Mouse (Mus musculus): ENCODE measurements around the gene Olfr68. TPM values are rescaled to one million over a fixed set of nuclear protein-coding genes. Genes with fewer than 3 reads are reported as not detected.
"Not testable (repeated sequence)": the region's sequence is repeated elsewhere in the genome, so short reads cannot be mapped to it uniquely, and the experiment has no call there.

The Olfr68 gene
- polyA plus RNA-seq, 1 experiment from 2014 or later = not detected

DNA sequence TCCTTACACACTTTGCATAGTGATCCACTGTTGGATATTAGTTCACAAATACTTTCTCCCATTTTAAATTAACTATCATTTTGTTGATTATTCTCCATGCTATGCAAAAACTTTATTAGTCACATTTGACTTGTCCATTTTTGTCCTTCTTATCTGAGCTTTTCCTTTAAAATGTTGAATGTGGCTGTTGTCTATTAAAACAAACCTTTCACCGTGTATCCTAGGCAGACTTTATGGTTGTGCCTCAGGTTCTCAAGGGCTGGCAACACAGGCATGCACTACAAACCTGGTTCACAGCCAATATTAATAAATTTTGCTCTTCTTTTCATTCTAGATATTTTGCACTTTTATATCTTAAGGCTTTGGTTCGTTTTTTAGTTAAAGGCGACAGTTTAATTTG is 31.2 kb upstream of the Olfr68 start:
- Histone ChIP-seq H3K4me2 (no peak overlapping the region), H3K27me3 (replicated peaks) (no peaks in the 10 kb centered on the region), H3K9me3 (replicated peaks) (no peaks in the 10 kb centered on the region), H3K9ac (no peak overlapping the region), H3K4me3 (no peak overlapping the region), H3K27ac (ENCODE audit: poor library complexity, severe bottlenecking) (no peak overlapping the region), H3K4me1 (replicated peaks) (no peaks in the 10 kb centered on the region; the same call in 1 of the 2 replicates), H3K36me3 (no peaks in the 10 kb centered on the region)
- ATAC-seq (ENCODE audit: insufficient number of reproducible peaks, low FRiP score) = no peak
- WGBS = 70% methylated on average over 3 of the region's 3 CpGs

DNA sequence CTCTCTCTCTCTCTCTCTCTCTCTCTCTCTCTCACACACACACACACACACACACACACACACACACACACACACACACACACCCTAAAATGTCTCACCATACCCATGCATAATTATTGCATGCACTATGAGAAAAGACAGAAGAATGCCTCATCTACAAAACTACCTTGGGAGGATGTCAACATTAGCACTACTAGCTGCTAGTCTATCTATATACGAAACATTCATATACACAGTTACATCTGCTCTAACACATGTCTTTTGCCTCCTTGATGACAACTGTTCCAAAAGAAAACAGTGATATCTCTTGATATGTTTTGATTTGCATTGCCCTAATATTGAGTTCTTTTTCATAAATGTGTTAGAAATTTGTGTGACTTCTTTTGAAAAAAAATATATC is 30.8 kb upstream of the Olfr68 start:
- Histone ChIP-seq H3K9me3 (replicated peaks) (no peaks in the 10 kb centered on the region), H3K4me3 (no peak overlapping the region), H3K4me1 (replicated peaks) (no peaks in the 10 kb centered on the region; the same call in 1 of the 2 replicates), H3K27ac (ENCODE audit: poor library complexity, severe bottlenecking) (no peak overlapping the region), H3K36me3 (no peaks in the 10 kb centered on the region), H3K27me3 (replicated peaks) (no peaks in the 10 kb centered on the region), H3K9ac (no peak overlapping the region), H3K4me2 (no peak overlapping the region)
- no peak for ATAC-seq (ENCODE audit: insufficient number of reproducible peaks, low FRiP score)
- WGBS = 84% methylated on average over 1 of the region's 1 CpGs

DNA sequence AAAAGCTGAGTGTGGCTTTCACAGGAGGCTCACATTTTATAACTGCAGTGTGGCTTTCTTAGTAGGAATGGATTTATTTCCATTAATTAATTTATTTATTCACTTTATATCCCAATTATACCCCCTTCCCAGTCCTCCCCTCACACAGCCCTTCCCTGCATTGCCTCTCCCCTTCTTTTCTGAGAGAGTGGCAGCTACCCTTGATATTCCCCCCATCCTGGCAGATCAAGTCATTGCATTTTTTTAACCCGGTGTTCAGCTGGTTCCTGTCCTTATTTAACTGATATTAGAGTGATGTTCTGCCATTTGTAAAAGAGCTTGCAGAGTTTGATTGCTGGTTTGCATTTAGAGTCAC is 30.3 kb upstream of the Olfr68 start:
- Histone ChIP-seq H3K36me3 (no peaks in the 10 kb centered on the region), H3K9ac (no peak overlapping the region), H3K4me2 (peak overlapping the region; percentile 4; the same call in 1 of the 2 replicates), H3K9me3 (replicated peaks) (no peaks in the 10 kb centered on the region), H3K4me3 (no peak overlapping the region), H3K27me3 (replicated peaks) (no peaks in the 10 kb centered on the region), H3K4me1 (replicated peaks) (no peaks in the 10 kb centered on the region; the same call in 1 of the 2 replicates), H3K27ac (ENCODE audit: poor library complexity, severe bottlenecking) (no peak overlapping the region)
- 45% methylated on average over 1 of the region's 1 CpGs for WGBS
- ATAC-seq (ENCODE audit: insufficient number of reproducible peaks, low FRiP score) = no peak

DNA sequence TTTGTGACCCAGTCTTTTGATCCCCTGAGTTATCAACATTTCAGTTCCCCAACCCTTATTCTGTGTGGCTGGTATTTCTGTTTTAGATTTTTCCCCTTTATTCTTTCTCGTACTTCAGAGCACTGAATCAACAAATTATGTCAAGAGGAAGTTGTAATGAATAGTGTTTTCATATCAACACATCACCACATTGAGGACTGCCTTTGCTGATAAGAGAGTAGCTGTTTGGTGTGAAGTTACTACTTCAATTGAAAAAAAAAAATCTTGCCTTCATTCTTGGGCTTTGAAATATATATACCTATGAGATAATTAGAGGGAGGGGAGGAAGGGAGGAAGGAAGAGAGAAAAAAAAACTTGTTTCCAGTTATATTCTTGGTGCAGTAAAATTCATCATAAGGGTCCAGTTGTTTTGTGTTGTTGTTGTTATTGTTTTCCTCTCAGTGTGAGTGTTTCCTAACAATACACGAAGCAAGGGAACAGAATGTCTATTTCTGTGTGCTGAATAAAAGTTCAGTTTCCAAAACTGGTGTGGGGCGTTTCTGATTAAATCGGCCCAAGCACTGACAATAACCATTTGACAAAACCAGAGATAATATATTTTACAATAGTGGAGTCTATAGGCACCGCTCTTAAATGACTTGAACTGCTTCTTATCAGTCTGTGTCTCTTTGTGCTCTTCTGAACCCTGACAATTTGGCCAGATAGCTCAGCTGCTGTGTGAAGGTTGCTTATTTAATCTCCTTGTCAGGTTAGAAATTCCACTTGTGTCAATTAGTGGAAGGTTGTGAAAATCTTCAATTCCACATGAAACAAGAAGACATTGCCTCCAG is 29.7 kb upstream of the Olfr68 start:
- Histone ChIP-seq H3K36me3 (no peaks in the 10 kb centered on the region), H3K9ac (no peak overlapping the region), H3K27ac (ENCODE audit: poor library complexity, severe bottlenecking) (no peak overlapping the region), H3K4me1 (replicated peaks) (no peaks in the 10 kb centered on the region; the same call in 1 of the 2 replicates), H3K9me3 (replicated peaks) (no peaks in the 10 kb centered on the region), H3K27me3 (replicated peaks) (no peaks in the 10 kb centered on the region), H3K4me2 (peak overlapping the region; percentile 4; the same call in 1 of the 2 replicates), H3K4me3 (no peak overlapping the region)
- ATAC-seq (ENCODE audit: insufficient number of reproducible peaks, low FRiP score) = no peak
- WGBS = 20% methylated on average over 5 of the region's 5 CpGs

DNA sequence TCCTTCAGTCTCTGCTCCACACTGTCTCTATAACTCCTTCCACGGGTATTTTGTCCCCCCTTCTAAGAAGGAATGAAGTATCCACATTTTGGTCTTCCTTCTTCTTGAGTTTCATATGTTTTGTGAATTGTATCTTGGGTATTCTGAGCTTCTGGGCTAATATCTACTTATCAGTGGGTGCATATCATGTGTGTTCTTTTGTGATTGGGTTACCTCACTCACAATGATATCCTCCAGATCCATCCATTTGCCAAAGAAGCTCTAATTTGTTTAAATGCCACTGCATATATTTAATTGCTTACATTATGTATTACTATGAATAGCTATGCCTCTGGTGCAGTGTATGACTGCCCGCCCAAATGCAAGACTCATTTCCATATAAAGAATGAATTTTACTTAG is 28.6 kb upstream of the Olfr68 start:
- H3K4me1 ChIP-seq (replicated peaks); ATAC-seq (ENCODE audit: insufficient number of reproducible peaks, low FRiP score); H3K27me3 ChIP-seq (replicated peaks); H3K9me3 ChIP-seq (replicated peaks); H3K4me2 ChIP-seq; H3K27ac ChIP-seq (ENCODE audit: poor library complexity, severe bottlenecking); H3K4me3 ChIP-seq; H3K9ac ChIP-seq; H3K36me3 ChIP-seq: not testable (repeated sequence)
- 67% methylated on average over 2 of the region's 2 CpGs for WGBS

DNA sequence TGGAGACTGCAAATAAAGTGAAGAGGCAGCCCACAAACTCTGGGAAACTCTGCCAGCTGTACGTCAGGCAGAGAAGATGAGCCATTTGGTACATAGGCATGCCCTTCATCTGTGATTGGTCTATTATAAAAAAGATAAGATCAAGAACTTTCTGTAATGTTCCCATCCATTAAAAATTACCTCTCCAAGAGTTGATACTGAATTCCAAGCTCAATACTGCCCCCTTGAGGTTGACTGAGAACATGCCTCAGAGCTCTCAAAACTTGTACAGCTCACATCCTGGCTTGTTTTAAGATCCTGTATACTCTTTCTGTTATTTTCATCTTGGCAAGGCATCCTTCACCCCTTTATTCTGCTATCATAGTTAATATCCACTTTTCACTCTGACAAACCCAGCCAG is 27.4 kb upstream of the Olfr68 start:
- Histone ChIP-seq H3K27ac (ENCODE audit: poor library complexity, severe bottlenecking) (no peak overlapping the region), H3K4me3 (no peak overlapping the region), H3K36me3 (no peaks in the 10 kb centered on the region), H3K9me3 (replicated peaks) (no peaks in the 10 kb centered on the region), H3K4me1 (replicated peaks) (no peaks in the 10 kb centered on the region; the same call in 1 of the 2 replicates), H3K27me3 (replicated peaks) (no peaks in the 10 kb centered on the region), H3K4me2 (no peak overlapping the region), H3K9ac (no peak overlapping the region)
- no peak for ATAC-seq (ENCODE audit: insufficient number of reproducible peaks, low FRiP score)
- 76% methylated on average over 1 of the region's 1 CpGs for WGBS

DNA sequence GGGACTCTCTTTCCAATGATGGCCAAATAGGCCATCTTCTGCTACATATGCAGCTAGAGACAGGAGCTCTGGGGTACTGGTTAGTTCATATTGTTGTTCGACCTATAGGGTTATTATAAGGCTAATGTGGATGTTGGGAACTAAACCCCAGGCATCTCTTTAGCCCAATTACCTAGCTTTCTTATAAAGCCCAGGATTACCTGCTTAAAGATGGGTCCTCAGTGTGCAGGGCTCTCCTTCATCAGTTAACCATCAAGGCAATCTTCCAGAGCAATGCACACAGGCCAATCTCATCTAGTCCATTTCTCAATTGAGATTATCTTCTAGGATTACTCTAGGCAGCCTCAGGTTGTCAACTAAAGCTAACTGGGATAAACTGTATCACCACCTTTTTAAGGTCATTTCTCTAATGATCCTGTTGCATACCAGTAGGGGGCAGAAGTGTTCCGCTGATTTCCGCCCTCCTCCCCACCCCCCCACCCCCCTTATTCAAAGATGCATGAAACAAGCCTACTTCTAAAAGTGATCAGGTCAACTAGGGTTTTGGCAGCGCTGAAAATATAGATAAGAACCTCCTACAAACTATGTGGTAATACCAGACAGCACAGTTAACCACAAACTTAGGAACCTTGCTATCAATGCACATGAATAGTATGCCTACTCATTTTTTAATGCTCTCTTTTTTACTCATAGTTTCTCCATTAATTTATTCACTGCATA is 13.3 kb upstream of the Olfr68 start:
- WGBS = 19% methylated on average over 4 of the region's 4 CpGs
- peaks cover 3% of the 10 kb centered on the region; the same call in 1 of the 2 replicates for H3K9me3 ChIP-seq (replicated peaks)
- no peaks in the 10 kb centered on the region for H3K36me3 ChIP-seq
- no peak overlapping the region for H3K4me2 ChIP-seq
- ATAC-seq (ENCODE audit: insufficient number of reproducible peaks, low FRiP score) = peak; percentile 53; the same call in 1 of the 2 replicates
- H3K9ac ChIP-seq = no peak overlapping the region
- no peak overlapping the region for H3K27ac ChIP-seq (ENCODE audit: poor library complexity, severe bottlenecking)
- no peaks in the 10 kb centered on the region for H3K27me3 ChIP-seq (replicated peaks)
- no peak overlapping the region for H3K4me3 ChIP-seq
- H3K4me1 ChIP-seq (replicated peaks) = no peaks in the 10 kb centered on the region

DNA sequence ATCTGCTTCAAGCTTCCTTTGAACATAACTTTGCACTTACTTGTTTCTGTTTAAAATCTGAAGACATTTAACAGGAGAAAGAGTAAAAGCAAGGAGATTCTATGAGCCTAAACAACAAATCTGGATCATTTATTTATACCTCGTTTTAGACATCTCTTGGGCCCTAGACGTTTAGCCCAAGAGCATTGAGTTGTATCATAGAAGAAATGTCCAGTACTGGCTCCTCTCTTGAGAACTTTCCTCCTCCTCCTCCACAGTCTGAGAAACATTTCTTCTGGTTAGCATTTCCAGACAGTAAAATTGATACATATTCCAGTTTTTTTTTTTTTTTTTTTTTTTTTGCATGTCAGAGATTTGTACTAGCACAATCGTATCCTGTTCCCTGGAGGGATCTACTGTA is 12.2 kb upstream of the Olfr68 start, which contains the start of gene Olfr67:
Gene Olfr67 (minus strand): TSS at position 101 of the 400 bp plus-strand sequence.
- H3K9ac ChIP-seq = no peak within 1 kb of the TSS
- WGBS = 62% methylated on average over 3 of the region's 3 CpGs
- H3K4me1 ChIP-seq (replicated peaks) = no peaks in the 10 kb centered on the region
- no peak for ATAC-seq (ENCODE audit: insufficient number of reproducible peaks, low FRiP score)
- no peaks in the 10 kb centered on the region for H3K27me3 ChIP-seq (replicated peaks)
- peaks cover 3% of the 10 kb centered on the region; the same call in 1 of the 2 replicates for H3K9me3 ChIP-seq (replicated peaks)
- H3K4me3 ChIP-seq = no peak within 1 kb of the TSS
- H3K36me3 ChIP-seq = no peaks in the 10 kb centered on the region
- no peak within 1 kb of the TSS for H3K4me2 ChIP-seq
- no peak within 1 kb of the TSS for H3K27ac ChIP-seq (ENCODE audit: poor library complexity, severe bottlenecking)

DNA sequence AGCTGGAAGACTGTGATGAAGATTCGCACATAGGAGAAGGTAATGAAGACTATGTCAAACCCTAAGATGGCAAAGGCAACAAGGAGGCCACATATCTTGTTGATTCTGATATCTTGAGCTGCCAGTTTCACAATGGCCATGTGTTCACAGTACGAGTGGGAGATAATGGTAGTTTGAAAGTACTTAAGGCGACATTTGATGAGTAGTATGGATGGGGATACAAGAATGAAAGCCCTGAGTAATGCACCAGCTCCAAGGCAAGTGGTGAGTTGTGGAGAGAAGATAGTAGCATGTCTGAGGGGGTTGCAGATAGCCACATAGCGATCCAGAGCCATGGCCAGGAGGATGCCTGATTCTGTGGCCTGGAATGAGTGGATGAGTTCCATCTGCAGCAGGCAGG is 1.8 kb downstream of the Olfr68 start:
- not testable (repeated sequence) for H3K27me3 ChIP-seq (replicated peaks); H3K9ac ChIP-seq; ATAC-seq (ENCODE audit: insufficient number of reproducible peaks, low FRiP score); H3K27ac ChIP-seq (ENCODE audit: poor library complexity, severe bottlenecking); H3K4me2 ChIP-seq; H3K36me3 ChIP-seq; H3K4me3 ChIP-seq; H3K4me1 ChIP-seq (replicated peaks); H3K9me3 ChIP-seq (replicated peaks)
- WGBS = 51% methylated on average over 4 of the region's 4 CpGs

DNA sequence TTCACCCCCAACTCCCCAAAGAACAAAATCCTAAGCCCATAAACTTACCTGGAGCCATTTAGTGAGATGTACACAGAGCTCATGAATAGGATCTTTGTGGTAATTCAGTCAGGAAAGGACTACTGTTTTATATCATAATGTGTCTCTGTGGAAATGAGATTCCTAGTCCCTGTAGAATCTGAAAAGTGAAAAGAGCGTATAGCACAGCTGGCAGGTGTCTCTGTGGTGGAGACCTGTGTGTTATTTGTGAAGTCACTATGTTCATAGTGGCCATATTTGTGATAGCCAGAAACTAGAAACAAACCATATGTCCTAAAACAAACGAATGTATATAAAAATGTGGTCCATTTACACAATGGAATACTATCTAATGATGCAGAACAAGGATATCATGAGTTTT is 8.0 kb downstream of the Olfr68 start, which contains the start of gene Olfr69:
Gene Olfr69 (minus strand): TSS at position 101 of the 400 bp plus-strand sequence.
- 74% methylated on average over 2 of the region's 2 CpGs for WGBS
- Histone ChIP-seq H3K27me3 (replicated peaks) (no peaks in the 10 kb centered on the region), H3K9ac (no peak within 1 kb of the TSS), H3K4me2 (no peak within 1 kb of the TSS), H3K36me3 (no peaks in the 10 kb centered on the region), H3K4me3 (no peak within 1 kb of the TSS), H3K9me3 (replicated peaks) (no peaks in the 10 kb centered on the region), H3K27ac (ENCODE audit: poor library complexity, severe bottlenecking) (no peak within 1 kb of the TSS), H3K4me1 (replicated peaks) (no peaks in the 10 kb centered on the region)
- no peak for ATAC-seq (ENCODE audit: insufficient number of reproducible peaks, low FRiP score)

DNA sequence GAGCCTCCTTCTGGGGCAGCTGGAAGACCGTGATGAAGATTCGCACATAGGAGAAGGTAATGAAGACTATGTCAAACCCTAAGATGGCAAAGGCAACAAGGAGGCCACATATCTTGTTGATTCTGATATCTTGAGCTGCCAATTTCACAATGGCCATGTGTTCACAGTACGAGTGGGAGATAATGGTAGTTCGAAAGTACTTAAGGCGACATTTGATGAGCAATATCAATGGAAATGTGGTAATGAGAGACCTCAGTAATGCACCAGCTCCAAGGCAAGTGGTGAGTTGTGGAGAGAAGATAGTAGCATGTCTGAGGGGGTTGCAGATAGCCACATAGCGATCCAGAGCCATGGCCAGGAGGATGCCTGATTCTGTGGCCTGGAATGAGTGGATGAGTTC is 11.8 kb downstream of the Olfr68 start:
- not testable (repeated sequence) for H3K4me3 ChIP-seq, H3K4me2 ChIP-seq
- 71% methylated on average over 6 of the region's 6 CpGs for WGBS

More for the DNA sequence above, 11.8 kb downstream of the Olfr68 start:
- H3K27me3 ChIP-seq (replicated peaks); H3K36me3 ChIP-seq; H3K27ac ChIP-seq (ENCODE audit: poor library complexity, severe bottlenecking); H3K9ac ChIP-seq; ATAC-seq (ENCODE audit: insufficient number of reproducible peaks, low FRiP score); H3K9me3 ChIP-seq (replicated peaks); H3K4me1 ChIP-seq (replicated peaks): not testable (repeated sequence)
